Mouse (Mus musculus): ENCODE results near the gene Atp13a2. TPM values are rescaled to one million over a fixed set of nuclear protein-coding genes. Genes with fewer than 3 reads are reported as not detected.

Atp13a2 gene
- polyA plus RNA-seq, 1 experiment from 2014 or later, result 10.9 TPM

DNA sequence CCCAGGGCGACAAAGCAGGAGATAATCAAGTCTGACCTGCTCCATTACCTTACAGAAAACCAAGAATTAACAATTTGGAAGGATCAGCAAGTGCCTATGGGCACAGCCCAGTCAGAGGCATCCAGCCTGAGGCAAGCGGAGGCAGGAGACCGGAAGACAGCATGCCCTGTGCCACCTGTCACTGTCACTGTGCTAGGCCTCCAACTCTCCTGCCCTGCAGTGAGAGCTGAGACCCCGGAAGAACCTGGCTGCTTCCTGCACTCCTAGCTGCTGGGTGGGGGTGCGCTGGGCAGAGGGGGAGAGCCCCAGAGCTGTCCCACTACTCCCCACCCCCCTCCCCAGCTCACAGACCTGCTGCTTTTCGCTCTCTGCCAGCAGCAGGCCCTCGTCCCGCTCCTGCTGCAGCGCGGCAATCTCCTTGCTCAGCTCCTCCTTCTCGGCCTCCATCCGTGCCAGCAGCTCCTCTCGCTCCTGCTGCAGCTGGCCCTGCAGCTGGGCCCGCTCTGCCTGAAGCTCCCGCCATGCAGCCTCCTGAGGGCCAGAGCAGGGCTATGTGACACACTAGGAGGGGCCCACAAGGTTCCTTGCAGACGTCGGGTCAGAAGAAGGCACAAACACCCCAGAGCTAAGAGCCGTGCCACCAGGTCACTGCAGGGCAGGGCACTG, 44.0 kb downstream of the Atp13a2 start:
- no peak for ATAC-seq

DNA sequence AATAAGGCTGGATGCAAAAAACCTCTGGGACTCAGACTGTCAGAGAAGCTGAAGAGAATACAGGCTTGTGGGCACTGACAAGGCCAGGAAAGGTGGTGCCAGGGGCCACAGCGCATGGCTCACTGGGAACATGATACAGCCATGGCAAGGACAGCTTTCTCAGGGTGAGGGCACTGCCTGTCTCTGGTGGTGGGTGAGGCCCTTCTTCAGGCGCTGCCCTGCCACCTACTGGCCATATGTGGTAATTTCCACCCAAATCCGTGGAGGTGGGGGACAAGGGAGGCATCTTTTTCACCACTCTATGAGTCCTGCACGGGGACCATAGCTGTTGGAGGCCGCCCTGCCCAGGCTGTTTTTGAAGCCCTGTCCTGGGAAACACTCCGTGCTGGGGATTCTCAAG, 45.1 kb downstream of the Atp13a2 start:
- Histone ChIP-seq H3K36me3 (ENCODE audit: control insufficient read depth, insufficient read depth) (peaks cover 26% of the 10 kb centered on the region; the same call in 1 of the 2 replicates), H3K27ac (ENCODE audit: low read depth, low read length) (no peak overlapping the region), H3K27me3 (replicated peaks; ENCODE audit: control insufficient read depth, insufficient read depth, low read length) (no peaks in the 10 kb centered on the region), H3K9ac (ENCODE audit: low read depth, low read length) (no peak overlapping the region), H3K9me3 (ENCODE audit: control insufficient read depth) (no peaks in the 10 kb centered on the region), H3K4me1 (replicated peaks; ENCODE audit: control insufficient read depth, insufficient read depth, low read length) (no peaks in the 10 kb centered on the region), H3K4me2 (replicated peaks; ENCODE audit: low read depth) (no peak overlapping the region), H3K4me3 (ENCODE audit: low read depth, low read length) (no peak overlapping the region)
- TF ChIP-seq CTCF (IDR thresholded peaks at IDR 0.05; ENCODE audit: low read depth), result peak; percentile 97
- peak; percentile 29; the same call in 1 of the 2 replicates for ATAC-seq
- 14% methylated on average over 6 of the region's 6 CpGs for WGBS

More for the DNA sequence above, 44.0 kb downstream of the Atp13a2 start:
- no peaks in the 10 kb centered on the region for H3K4me1 ChIP-seq (replicated peaks; ENCODE audit: control insufficient read depth, insufficient read depth, low read length)
- no peaks in the 10 kb centered on the region for H3K27me3 ChIP-seq (replicated peaks; ENCODE audit: control insufficient read depth, insufficient read depth, low read length)
- no peak for TF ChIP-seq CTCF (IDR thresholded peaks at IDR 0.05; ENCODE audit: low read depth)
- no peak overlapping the region for H3K27ac ChIP-seq (ENCODE audit: low read depth, low read length)
- H3K4me2 ChIP-seq (replicated peaks; ENCODE audit: low read depth), result no peak overlapping the region
- no peaks in the 10 kb centered on the region for H3K9me3 ChIP-seq (ENCODE audit: control insufficient read depth)
- no peak overlapping the region for H3K9ac ChIP-seq (ENCODE audit: low read depth, low read length)
- peaks cover 26% of the 10 kb centered on the region; the same call in 1 of the 2 replicates for H3K36me3 ChIP-seq (ENCODE audit: control insufficient read depth, insufficient read depth)
- WGBS, result 89% methylated on average over 18 of the region's 18 CpGs
- H3K4me3 ChIP-seq (ENCODE audit: low read depth, low read length), result no peak overlapping the region

DNA sequence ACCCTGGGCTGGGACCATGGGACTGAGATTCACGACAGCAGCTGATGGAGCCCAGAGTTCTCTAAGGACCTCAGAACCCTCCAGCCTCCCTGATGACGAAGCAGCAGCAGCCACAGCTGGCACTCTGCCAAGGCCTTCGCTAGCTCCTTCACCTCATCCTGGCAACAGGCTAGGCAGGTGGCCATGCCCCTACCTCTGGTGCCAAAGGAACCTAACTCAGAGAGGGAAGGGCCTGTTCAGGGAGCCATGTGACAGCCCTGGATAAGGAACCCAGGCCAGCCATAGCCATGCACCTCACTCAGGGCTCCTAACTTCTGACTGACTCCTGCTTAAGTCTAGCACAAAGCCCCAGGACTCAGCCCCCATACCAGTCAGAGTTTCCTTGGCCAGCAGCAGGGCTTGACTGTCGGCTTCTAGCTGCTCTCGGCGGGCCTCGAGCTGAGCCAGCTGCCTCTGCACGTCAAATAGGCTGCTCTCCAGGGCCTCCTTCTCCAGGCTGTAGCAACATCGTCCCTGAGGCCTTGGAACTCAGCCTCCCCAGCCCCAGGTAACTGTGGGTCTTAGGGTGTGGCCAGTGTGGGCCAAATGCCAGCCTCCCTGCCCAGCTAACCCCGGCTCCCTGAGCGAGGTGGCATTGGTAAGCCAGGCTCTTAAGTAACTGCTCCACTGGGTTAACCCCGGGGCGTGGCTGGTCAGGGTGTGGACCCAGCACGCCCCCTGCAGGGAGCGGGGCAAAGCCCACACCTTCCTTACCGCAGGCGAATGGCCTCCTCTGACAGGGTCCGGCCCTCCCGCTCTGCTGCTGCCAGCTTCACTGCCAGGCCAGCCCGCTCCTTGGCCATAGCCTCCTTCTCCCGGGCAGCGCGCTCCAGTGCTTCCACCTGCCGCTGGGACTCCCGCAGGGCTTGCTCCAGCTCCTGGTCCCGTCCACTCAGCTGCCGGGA, 47.2 kb downstream of the Atp13a2 start:
- peak; percentile 50; the same call in 1 of the 2 replicates for ATAC-seq
- no peaks in the 10 kb centered on the region for H3K4me1 ChIP-seq (replicated peaks; ENCODE audit: control insufficient read depth, insufficient read depth, low read length)
- WGBS, result 62% methylated on average over 27 of the region's 27 CpGs

DNA sequence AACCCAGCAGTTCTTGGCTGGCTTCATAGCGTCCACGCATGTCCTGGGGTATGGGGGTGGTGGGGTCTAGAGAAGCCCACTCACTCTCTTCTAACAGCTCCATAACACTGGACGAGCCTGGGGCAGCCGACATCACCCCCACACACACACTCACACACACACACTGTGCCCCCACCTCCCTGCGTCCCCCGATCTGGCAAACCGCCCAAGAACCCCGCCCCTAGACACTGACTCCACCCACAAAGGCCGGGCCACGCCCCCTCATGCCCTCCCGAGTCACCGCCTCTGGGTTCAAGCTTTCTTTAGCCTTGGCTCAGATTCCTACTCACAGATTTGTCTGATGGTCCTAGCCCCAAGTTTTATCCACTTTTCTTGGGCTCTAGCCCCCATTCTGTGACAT, 54.4 kb downstream of the Atp13a2 start:
- ATAC-seq, result no peak
- no peak for TF ChIP-seq CTCF (IDR thresholded peaks at IDR 0.05; ENCODE audit: low read depth)
- Histone ChIP-seq H3K27ac (ENCODE audit: low read depth, low read length) (no peak overlapping the region), H3K4me2 (replicated peaks; ENCODE audit: low read depth) (no peak overlapping the region), H3K4me1 (replicated peaks; ENCODE audit: control insufficient read depth, insufficient read depth, low read length) (no peaks in the 10 kb centered on the region), H3K9me3 (ENCODE audit: control insufficient read depth) (no peaks in the 10 kb centered on the region), H3K4me3 (ENCODE audit: low read depth, low read length) (no peak overlapping the region), H3K36me3 (ENCODE audit: control insufficient read depth, insufficient read depth) (no peaks in the 10 kb centered on the region; the same call in 1 of the 2 replicates), H3K9ac (ENCODE audit: low read depth, low read length) (no peak overlapping the region), H3K27me3 (replicated peaks; ENCODE audit: control insufficient read depth, insufficient read depth, low read length) (no peaks in the 10 kb centered on the region)
- WGBS, result 51% methylated on average over 12 of the region's 12 CpGs

More for the DNA sequence above, 47.2 kb downstream of the Atp13a2 start:
- H3K27ac ChIP-seq (ENCODE audit: low read depth, low read length), result no peak overlapping the region
- peak; percentile 56 for TF ChIP-seq CTCF (IDR thresholded peaks at IDR 0.05; ENCODE audit: low read depth)
- H3K36me3 ChIP-seq (ENCODE audit: control insufficient read depth, insufficient read depth), result peaks cover 18% of the 10 kb centered on the region; the same call in 1 of the 2 replicates
- H3K9me3 ChIP-seq (ENCODE audit: control insufficient read depth), result no peaks in the 10 kb centered on the region
- no peak overlapping the region for H3K4me2 ChIP-seq (replicated peaks; ENCODE audit: low read depth)
- no peaks in the 10 kb centered on the region for H3K27me3 ChIP-seq (replicated peaks; ENCODE audit: control insufficient read depth, insufficient read depth, low read length)
- H3K4me3 ChIP-seq (ENCODE audit: low read depth, low read length), result no peak overlapping the region
- no peak overlapping the region for H3K9ac ChIP-seq (ENCODE audit: low read depth, low read length)

DNA sequence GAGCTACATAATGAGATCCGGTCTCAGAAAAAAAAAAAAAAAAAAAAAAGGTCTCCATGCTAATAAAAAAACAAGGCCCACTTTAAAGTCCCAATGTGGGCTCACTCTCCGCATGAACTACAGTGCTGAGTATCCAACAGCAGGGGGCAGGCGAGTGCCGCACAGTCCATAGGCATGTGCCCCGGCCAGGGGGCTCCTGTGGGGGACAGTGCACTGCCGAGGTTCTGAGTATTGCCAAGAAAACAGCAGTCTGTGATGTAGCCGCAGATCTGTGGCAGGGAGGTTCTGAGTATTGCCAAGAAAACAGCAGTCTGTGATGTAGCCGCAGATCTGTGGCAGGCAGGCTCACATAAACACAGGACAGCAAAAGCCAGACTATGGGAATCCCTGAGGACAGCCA, 58.1 kb downstream of the Atp13a2 start:
- H3K4me1 ChIP-seq (replicated peaks; ENCODE audit: control insufficient read depth, insufficient read depth, low read length), result no peaks in the 10 kb centered on the region
- WGBS, result 20% methylated on average over 8 of the region's 8 CpGs
- peak; percentile 93 for TF ChIP-seq CTCF (IDR thresholded peaks at IDR 0.05; ENCODE audit: low read depth)
- no peaks in the 10 kb centered on the region; the same call in 1 of the 2 replicates for H3K36me3 ChIP-seq (ENCODE audit: control insufficient read depth, insufficient read depth)
- H3K27me3 ChIP-seq (replicated peaks; ENCODE audit: control insufficient read depth, insufficient read depth, low read length), result no peaks in the 10 kb centered on the region
- peak; percentile 58 for ATAC-seq
- H3K9ac ChIP-seq (ENCODE audit: low read depth, low read length), result no peak overlapping the region
- H3K27ac ChIP-seq (ENCODE audit: low read depth, low read length), result no peak overlapping the region
- H3K4me3 ChIP-seq (ENCODE audit: low read depth, low read length), result no peak overlapping the region
- no peak overlapping the region for H3K4me2 ChIP-seq (replicated peaks; ENCODE audit: low read depth)
- no peaks in the 10 kb centered on the region for H3K9me3 ChIP-seq (ENCODE audit: control insufficient read depth)

DNA sequence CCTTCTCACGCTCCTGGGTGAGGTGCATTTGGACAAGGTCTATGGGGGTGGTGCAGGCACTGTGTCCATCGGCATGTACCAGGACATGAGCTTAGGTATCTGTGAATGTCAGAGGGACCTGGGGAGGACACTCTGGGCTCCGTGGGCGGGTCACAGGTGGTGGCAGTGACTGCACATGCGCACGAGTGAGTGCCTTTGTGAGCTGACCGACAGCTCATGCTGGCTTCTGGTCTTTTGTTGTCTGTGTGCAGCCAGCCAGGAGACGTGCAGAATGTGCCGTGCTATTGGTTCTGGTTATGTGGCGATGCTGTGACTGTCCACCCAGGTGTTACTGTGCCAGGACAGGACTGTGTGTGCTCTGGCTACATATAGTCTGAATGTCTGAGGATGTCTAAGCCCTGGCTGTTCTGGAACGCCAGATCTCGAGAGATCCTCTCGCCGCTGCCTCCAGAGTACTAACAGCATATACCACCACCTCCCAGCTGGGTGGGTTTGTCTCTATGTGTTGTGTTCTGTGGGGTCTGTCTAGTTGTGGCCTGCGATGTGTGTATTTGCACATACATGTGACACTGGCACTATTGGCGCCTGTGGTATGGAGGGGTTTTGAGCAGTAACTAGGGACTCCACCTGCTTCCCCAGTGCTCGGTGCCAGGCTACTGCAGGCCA, 62.3 kb downstream of the Atp13a2 start:
- no peak for ATAC-seq
- no peak for TF ChIP-seq CTCF (IDR thresholded peaks at IDR 0.05; ENCODE audit: low read depth)

More for the DNA sequence above, 62.3 kb downstream of the Atp13a2 start:
- H3K4me2 ChIP-seq (replicated peaks; ENCODE audit: low read depth), result no peak overlapping the region
- 87% methylated on average over 17 of the region's 17 CpGs for WGBS
- no peaks in the 10 kb centered on the region for H3K27me3 ChIP-seq (replicated peaks; ENCODE audit: control insufficient read depth, insufficient read depth, low read length)
- H3K4me3 ChIP-seq (ENCODE audit: low read depth, low read length), result no peak overlapping the region
- no peak overlapping the region for H3K9ac ChIP-seq (ENCODE audit: low read depth, low read length)
- no peaks in the 10 kb centered on the region for H3K36me3 ChIP-seq (ENCODE audit: control insufficient read depth, insufficient read depth)
- H3K4me1 ChIP-seq (replicated peaks; ENCODE audit: control insufficient read depth, insufficient read depth, low read length), result no peaks in the 10 kb centered on the region
- H3K9me3 ChIP-seq (ENCODE audit: control insufficient read depth), result no peaks in the 10 kb centered on the region
- H3K27ac ChIP-seq (ENCODE audit: low read depth, low read length), result no peak overlapping the region

Measured in intestine, postnatal 0 days (tissue).